Mouse (Mus musculus) kidney, adult 2 months (tissue): ENCODE measurements around the gene C5ar2.

Experiments used
- CTCF ChIP-seq: fragments of 200-500 bp; conservative IDR thresholded peaks from 2 replicates; pipeline ENCODE4 v1.5.1; 2011; ENCODE audit warnings: low read depth, mild to moderate bottlenecking, control low read depth, low read length, moderate library complexity, mixed read lengths; ENCODE audit not compliant: insufficient read depth, insufficient read length
- POLR2A ChIP-seq: fragments of 200-500 bp; IDR thresholded peaks from one replicate; pipeline ENCODE4 v1.6.1; 2011; ENCODE audit warnings: low read depth, low read length, control low read depth

DNA sequence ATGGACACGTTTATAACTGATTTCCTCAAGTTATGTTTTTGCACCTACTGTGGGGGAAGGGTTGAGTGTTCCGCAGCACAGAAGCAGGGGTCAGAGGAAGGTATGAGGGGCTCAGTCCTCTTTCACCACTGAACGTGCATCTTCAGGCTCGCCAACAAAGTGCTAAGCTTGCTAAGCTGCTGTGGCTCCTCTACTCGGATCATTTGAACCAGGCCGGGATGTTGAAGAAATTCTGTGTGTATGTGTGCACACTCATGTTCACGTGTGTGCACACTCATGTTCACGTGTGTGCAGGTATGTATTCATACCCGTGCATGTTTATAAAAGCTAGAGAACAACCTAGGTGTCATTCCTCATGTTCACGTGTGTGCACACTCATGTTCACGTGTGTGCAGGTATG is 21.9 kb upstream of the C5ar2 start:
- no peak for TF ChIP-seq CTCF
- no peak for TF ChIP-seq POLR2A
